Mouse (Mus musculus): ENCODE measurements at regions not wholly inside any gene's neighbourhood (a gene's known extent, or its start where the extent isn't known, plus 50 kb on each side); places are given as distances from the start of the nearest gene placed in this dataset.

DNA sequence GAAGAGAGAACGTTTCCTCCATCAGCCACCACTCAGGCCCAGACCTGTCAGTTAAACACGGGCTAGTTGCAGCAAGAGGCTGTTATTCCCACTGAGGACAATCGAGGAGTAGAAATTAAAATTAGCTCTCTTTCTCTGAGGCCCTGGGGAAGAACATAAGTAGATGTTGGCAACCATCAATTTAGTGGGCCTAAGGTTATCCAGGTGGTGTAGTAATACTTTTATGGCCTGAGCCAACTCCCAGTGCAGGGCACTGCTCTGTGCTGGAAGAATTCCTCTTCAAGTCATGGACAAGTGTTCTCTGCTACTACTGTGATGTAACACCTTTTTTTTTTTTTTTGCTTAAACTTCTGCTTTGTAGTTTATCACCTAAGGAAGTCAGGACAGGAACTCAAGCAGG is 270.1 kb downstream of the Cog6 start:
- TF ChIP-seq POLR2A (IDR thresholded peaks at IDR 0.05; ENCODE audit: insufficient read depth, low read depth, low read length): no peak
- TF ChIP-seq CTCF (IDR thresholded peaks at IDR 0.05): no peak
- TF ChIP-seq EP300 (IDR thresholded peaks at IDR 0.05; ENCODE audit: insufficient read depth, low read depth, low read length): no peak
